Mouse (Mus musculus) ovary, postnatal 36 days (tissue): Measurements from ENCODE around the gene Clip4.
"Not testable (repeated sequence)": the region's sequence is repeated elsewhere in the genome, so short reads cannot be mapped to it uniquely, and the experiment has no call there.

Experiments used
- DNase-seq: peaks from one replicate; pipeline ENCODE4 v3.0.0; 2022; ENCODE audit warnings: low spot score, mixed read lengths

Clip4 gene

GRCm38 (mm10) chr17:71768173-71768572 is at the start of gene Clip4:
Gene Clip4 (plus strand): TSS chr17:71768473.
- not testable (repeated sequence) for DNase-seq

- DNase-seq: no peak
These were observed 47.8 kb upstream of the Clip4 start for GRCm38 (mm10) chr17:71720434-71720833.

- DNase-seq: peak; percentile 61
These were observed 47.3 kb upstream of the Clip4 start for GRCm38 (mm10) chr17:71721019-71721418.

- no peak for DNase-seq
These were observed 37.6 kb upstream of the Clip4 start for GRCm38 (mm10) chr17:71730655-71731054.

DNA sequence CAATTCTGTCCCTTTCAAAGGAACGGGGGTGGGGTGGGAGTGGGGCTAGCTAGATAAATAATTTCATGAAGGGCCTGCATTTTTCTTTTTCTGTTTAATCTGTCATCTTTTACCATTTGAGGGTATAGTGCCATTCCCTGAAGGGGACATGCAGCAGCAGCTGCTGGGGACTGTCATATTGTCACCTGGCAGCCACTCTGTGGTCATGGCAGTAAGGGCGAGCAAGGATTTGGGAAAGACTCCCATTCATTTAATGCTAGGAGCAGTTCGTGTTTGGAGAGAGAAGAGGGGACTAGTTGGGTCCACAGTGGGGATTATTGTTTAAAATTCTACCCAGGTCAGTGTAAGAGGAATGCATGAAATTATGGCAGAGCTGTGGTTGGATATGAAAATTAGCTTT is 31.8 kb upstream of the Clip4 start:
- DNase-seq: no peak

GRCm38 (mm10) chr17:71742156-71742555 is 26.1 kb upstream of the Clip4 start:
- DNase-seq: no peak

- DNase-seq: no peak
These were observed 25.3 kb upstream of the Clip4 start for GRCm38 (mm10) chr17:71742935-71743334.

DNA sequence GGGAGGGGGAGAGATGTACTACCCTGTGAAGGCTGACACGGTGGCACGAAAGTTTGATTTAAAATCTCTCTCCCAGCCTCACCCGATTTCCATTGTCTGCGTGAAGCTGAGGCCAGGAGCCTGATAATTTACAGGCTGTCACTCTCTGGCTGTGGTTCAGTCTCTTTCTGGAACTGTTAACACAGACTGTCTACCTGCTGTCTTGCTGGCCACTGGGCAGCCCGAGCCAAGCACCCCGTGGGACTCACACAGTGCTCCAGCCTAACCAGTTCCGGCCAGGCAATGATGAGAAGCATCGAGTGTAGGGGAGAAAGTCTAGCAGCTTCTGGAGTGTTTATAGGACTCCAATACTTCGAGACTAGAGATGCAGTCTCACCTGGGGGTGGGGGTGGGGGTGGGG is 22.2 kb upstream of the Clip4 start:
- no peak for DNase-seq

- DNase-seq: no peak
These were observed 20.7 kb upstream of the Clip4 start for GRCm38 (mm10) chr17:71747561-71747960.

GRCm38 (mm10) chr17:71749616-71750168 is 18.6 kb upstream of the Clip4 start:
- no peak for DNase-seq

DNA sequence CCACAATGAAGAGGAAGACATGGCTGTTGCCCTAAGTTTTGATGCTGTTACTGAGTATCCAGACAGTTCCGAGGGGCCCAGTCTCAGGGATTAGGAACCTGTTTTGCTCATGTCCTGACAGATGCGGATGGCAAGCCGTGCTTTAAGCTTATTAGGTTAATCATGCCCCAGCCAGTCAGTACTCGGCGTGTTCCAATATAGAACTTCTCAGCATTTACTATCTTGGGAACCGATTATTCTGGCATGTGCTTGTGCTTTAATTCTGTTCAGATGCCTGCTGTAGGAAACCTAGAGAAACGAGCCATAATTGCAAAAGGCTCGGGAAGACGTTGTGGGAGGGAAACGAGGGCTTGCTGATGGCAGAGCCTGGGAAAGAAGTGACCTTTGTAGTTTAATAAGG is 15.4 kb upstream of the Clip4 start, which contains the start of gene Pcare:
Gene Pcare, minus strand, starts transcription at position 64 of the 400 bp plus-strand sequence.
- no peak for DNase-seq

GRCm38 (mm10) chr17:71760536-71760935 is 7.7 kb upstream of the Clip4 start:
- no peak for DNase-seq

DNA sequence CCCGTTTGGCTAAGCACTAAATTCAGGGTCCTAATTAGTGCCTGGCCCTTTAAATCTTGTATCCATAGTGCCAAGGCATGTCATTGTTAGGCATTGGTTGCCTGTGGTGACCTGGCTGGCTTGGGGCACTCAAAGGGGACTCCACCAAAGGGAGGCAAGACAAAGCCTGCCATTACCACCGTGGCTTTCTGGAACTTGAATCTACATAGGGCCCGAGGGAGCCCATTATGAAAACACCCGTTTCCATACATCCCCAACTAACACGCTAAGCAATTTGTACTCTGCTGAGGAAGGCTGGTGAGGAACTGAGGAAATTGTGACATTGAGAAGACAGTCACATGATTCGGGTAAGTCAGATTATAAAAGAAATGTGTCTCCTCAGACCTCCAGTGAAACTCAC is 1.3 kb downstream of the Clip4 start:
- DNase-seq: no peak

- DNase-seq: no peak
These were observed 2.4 kb downstream of the Clip4 start for GRCm38 (mm10) chr17:71770696-71771095.

GRCm38 (mm10) chr17:71774173-71774572 is 5.9 kb downstream of the Clip4 start:
- no peak for DNase-seq

DNA sequence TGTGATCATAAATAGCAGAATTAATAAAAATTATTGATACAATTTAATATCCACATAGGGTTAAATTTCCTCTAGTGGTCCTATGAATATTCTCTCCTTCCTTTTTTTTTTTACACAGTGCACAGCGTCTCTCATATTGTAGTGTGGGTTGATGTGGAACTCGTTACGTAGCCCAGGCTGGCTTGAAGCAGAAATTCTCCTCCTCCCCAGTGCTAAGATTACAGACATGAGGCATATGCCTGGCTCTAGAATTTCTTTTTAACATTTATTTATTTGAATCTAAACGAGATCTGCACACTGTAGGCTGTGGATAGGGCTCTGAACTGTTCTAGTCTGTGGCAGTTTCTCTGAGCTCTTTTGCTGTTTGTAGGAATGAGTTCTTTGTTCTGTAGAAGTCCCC is 7.0 kb downstream of the Clip4 start:
- no peak for DNase-seq

GRCm38 (mm10) chr17:71778696-71779095 is 10.4 kb downstream of the Clip4 start:
- no peak for DNase-seq

DNA sequence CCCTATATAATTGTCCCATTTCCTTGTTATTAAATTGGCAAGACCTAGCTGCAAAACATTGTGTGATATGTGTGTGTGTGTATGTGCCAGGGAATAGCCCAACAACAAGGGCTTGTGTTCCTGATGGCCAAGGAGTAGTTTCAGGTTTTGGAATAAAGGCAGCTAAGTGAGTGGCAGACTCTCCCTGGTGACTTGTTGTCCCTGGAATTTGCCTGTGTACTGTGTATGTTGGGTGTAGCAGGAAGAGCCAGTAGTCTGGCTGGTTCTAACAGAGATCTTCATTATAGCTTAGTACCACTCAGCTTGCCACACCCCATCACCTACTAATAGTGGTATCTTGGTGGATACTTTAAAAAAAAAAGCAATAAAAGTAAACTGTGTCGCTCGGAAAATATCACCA is 12.2 kb downstream of the Clip4 start:
- no peak for DNase-seq

DNA sequence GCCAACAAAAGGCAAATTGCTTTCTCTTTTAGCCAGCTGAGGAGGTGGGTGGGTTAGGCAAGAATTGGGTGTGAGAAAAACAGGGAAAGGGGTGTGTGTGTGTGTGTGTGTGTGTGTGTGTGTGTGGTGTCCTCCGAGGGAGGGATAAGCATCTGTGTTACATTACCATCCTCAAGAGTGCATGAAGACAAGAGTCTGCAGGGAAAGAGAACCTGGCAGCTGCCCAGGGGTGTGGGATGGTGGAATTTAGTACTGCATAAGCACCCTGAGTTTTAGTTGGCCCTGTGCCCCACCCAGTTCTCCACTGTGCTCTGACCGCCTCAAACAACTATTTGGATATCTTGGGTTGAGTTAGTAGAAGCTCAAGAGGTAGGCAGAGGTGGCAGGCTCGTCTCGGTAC is 12.7 kb downstream of the Clip4 start:
- no peak for DNase-seq

DNA sequence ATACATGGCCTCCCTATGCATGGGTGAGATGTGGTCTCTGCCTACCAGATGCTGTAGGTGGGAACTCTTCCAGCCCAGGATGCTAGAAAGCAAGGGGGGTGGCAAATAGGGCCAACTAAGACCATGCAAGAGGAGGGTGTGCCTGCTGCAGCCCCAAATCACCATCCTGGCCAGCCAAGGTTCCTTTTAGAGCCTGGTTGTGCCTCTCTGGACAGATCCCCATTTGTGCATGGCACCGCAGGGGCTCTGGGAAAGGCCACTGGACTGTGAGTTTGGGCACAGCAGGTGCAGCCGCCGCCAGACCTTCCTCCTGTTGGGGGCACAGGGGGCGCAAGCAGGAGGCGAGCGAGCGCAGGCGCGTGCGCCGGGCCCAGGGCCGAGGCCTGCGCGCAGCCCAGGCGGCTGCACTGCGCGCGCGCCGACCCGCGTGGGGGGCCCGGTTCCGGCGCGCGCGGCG is 14.0 kb downstream of the Clip4 start:
- no peak for DNase-seq

- DNase-seq: peak; percentile 45
These were observed 14.6 kb downstream of the Clip4 start for GRCm38 (mm10) chr17:71782699-71783365.

- DNase-seq: no peak
These were observed 15.1 kb downstream of the Clip4 start for GRCm38 (mm10) chr17:71783366-71783735.

- DNase-seq: no peak
These were observed 18.2 kb downstream of the Clip4 start for GRCm38 (mm10) chr17:71786456-71786855.

DNA sequence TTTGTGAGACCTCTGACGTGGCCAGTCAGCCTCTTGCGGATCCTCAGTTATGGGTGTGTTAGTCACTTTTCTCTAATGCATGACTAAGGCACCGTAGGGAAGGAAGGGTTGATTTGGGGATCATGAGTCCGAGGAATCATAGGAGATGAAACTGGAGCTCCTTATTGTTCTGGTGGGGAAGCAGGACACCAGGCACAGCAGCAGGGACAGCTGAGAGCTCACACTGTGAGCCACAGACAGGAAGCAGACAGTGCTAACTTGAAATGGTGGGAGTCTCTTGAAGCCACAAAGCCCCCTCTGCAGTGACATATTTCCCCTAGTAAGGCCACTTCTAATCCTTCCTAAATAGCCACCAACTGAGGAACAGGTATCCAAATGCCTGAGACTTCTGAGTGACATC is 22.8 kb downstream of the Clip4 start:
- DNase-seq: no peak
